Mouse (Mus musculus) hindbrain, embryonic 16.5 days (tissue): ENCODE data around the gene Olfr704. TPM values are rescaled to one million over a fixed set of nuclear protein-coding genes. Genes with fewer than 3 reads are reported as not detected.

Experiments used
- polyA plus RNA-seq: library from polyadenylated mRNA; unstranded; fragments of >200 nt; fragmentation: Nextera tagmentation; extraction: Ambion mirVana; gene quantifications from 2 replicates; pipeline ENCODE4 v1.2.1, GENCODE M21; 2015

Gene Olfr704
- polyA plus RNA-seq, 1 experiment from 2014 or later = not detected

Other genes with a start within 250 kb of the Olfr704 start
- not detected in 2 replicates for gene Olfr693, start 182.6 kb upstream of the Olfr704 start, polyA plus RNA-seq
- not detected in 2 replicates for gene Olfr694, start 171.4 kb upstream of the Olfr704 start, polyA plus RNA-seq
- not detected in 2 replicates for gene Olfr695, start 146.8 kb upstream of the Olfr704 start, polyA plus RNA-seq
- gene Olfr697, start 120.7 kb upstream of the Olfr704 start, polyA plus RNA-seq = not detected in 2 replicates
- not detected in 2 replicates for gene Olfr698, start 107.8 kb upstream of the Olfr704 start, polyA plus RNA-seq
- gene Olfr699, start 70.0 kb upstream of the Olfr704 start, polyA plus RNA-seq = not detected in 2 replicates
- not detected in 2 replicates for gene Olfr700, start 54.4 kb upstream of the Olfr704 start, polyA plus RNA-seq
- not detected in 2 replicates for gene Olfr701, start 49.1 kb upstream of the Olfr704 start, polyA plus RNA-seq
- not detected in 2 replicates for gene Olfr702, start 29.3 kb upstream of the Olfr704 start, polyA plus RNA-seq
- not detected in 2 replicates for gene Olfr703, start 19.8 kb upstream of the Olfr704 start, polyA plus RNA-seq
- gene Olfr705, start 13.7 kb downstream of the Olfr704 start, polyA plus RNA-seq = not detected in 2 replicates
- gene Olfr706, start 25.0 kb downstream of the Olfr704 start, polyA plus RNA-seq = not detected in 2 replicates
- gene Olfr707, start 38.1 kb downstream of the Olfr704 start, polyA plus RNA-seq = not detected in 2 replicates
- not detected in 2 replicates for gene Olfr1532-ps1, start 44.8 kb downstream of the Olfr704 start, polyA plus RNA-seq
- gene Olfr709-ps1, start 69.0 kb downstream of the Olfr704 start, polyA plus RNA-seq = not detected in 2 replicates
- gene Olfr710, start 85.1 kb downstream of the Olfr704 start, polyA plus RNA-seq = not detected in 2 replicates
- gene Olfr6, start 100.8 kb downstream of the Olfr704 start, polyA plus RNA-seq = not detected in 2 replicates
- not detected in 2 replicates for gene Olfr711, start 112.3 kb downstream of the Olfr704 start, polyA plus RNA-seq
- not detected in 2 replicates for gene Olfr2, start 142.9 kb downstream of the Olfr704 start, polyA plus RNA-seq
- gene Olfr713, start 168.0 kb downstream of the Olfr704 start, polyA plus RNA-seq = not detected in 2 replicates
- gene Olfr714, start 207.8 kb downstream of the Olfr704 start, polyA plus RNA-seq = not detected in 2 replicates
- not detected in 2 replicates for gene Olfr17, start 230.0 kb downstream of the Olfr704 start, polyA plus RNA-seq
- not detected in 2 replicates for gene Olfr715b, start 247.2 kb downstream of the Olfr704 start, polyA plus RNA-seq